Mouse (Mus musculus): Measurements from ENCODE around the gene Map3k7cl.
A peak's percentile ranks its signal among the peaks of the same experiment; 100 is the strongest.

Map3k7cl gene

DNA sequence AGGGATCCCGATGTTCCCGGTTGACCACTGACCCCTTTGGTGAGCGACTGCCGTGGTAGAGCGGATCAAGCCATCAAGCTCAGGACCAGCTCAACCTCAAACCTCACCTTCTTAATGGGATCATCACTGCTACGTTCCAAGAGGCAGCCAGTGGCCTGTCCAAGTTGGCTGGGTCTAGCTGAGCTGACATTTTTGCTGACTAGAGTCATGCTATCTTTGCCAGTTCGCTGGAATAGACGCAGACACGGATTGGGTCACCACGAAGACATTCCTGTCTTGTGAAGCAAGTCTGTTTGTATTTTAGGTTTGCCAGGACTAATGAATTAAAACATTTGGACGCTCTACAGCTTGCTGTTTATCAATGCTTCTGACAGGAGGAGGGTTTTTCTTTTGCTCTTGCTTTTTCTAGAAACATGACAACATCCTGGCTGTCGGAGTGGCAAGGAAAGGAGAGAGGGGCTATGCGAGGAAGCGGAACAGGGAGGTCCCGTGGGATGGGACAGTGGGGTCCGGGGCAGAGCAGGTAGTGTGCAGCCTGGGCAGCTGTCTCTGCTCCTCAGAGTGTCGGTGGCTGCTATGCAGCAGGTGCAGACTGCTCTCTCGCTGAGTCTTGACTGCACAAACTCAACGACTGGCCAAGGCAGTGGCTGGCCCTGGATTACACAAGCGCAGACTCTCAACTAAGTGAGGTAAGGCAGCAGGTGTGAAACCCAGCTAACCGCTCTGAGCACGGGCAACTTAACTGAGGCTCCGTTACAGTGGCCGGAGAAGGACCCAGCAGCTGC, at the start of gene Map3k7cl:
Map3k7cl (plus strand) TSS at position 424 of the 785 bp plus-strand sequence.
- peak; percentile 34 for DNase-seq (ENCODE audit: low read depth, low spot score)

DNA sequence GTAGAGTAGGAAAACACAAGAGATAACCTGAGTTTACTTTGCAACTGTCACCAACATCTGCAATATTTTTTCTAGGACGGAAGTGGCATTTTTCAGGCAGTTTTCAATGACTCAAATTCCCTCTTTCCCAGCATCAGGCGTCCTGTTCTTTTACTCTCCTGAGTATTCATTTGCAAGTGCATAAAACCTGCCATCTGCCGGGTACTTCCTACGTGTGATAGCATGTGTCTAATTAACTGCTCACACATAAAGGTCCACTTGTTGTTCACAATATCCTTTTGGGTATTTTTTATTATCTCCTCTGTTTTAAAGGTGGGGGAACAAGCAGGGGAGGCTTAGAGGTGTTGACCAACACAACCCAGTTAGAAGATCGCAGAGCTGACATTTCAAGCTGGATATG, 41.4 kb upstream of the Map3k7cl start:
- no peak for DNase-seq (ENCODE audit: low read depth, low spot score)

DNA sequence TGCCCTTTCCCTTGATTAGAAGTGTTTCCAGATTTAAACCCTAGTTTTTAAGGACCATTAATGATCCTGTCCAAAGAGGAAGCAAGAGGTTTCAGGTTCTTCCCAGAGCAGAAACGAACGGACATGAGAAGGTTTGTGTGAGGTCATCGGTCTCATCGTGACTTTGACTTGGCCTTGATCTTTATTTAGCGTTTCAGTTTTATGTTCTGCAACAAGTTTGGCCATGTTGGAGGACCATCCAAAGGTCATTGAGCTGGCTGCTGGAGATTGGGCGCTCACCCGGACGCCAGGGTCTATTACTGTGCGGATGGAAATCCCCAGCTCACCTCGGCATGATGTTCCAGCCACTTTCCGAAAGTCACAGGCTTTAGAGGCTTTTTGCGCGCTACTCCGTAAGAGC, 40.8 kb upstream of the Map3k7cl start:
- DNase-seq (ENCODE audit: low read depth, low spot score), result no peak

DNA sequence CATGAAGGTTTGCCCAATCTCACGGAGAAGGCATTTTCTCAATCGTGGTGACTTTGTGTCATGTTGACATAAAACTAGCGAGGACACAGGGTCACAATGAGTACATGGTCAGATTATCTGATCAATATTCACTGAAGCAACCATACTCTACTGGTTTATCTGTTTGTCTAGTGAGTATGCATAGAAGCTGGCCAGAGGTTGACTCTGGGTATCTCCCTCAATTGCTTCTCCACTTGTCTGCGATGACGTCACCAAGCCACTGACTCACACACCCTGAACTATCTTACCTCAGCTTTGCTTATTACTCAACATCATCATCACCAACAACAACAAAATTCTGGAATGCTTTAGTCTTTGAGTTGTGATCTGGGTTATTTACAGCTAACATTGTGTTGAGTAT, 28.9 kb upstream of the Map3k7cl start:
- DNase-seq (ENCODE audit: low read depth, low spot score), result no peak

DNA sequence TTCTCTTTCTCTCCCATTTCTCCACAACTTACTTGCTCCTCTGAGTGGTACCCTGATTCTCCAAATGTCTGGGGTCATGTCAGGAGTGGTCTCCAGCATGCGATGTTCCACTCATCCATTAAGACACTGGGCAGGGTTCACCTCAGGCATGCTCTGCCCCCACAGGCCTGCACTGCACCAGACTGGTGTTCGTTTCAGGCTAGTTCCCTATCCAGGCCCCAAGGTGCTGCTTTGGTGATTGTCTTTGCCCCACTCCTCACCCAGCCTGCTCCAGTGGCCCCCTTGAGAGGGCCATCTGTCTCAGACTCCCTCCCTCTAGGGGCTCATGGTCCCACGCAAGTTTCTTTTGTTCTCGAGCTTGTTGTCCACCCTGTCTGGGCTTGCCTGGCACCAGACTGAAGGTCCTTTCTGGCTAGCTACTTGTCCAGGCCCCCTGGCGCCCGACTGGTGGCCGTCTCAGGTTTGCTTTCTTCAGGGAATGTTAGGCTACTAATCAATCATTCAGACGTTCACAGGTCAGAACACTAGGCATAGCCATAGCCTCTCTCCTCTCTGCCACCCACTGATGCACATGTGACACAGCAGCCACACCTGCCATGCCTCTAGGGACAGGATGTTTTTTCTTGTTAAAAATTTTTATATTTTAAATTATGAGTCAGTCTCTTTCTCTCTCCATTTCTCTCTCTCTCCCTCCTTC, 25.4 kb upstream of the Map3k7cl start:
- no peak for DNase-seq (ENCODE audit: low read depth, low spot score)

DNA sequence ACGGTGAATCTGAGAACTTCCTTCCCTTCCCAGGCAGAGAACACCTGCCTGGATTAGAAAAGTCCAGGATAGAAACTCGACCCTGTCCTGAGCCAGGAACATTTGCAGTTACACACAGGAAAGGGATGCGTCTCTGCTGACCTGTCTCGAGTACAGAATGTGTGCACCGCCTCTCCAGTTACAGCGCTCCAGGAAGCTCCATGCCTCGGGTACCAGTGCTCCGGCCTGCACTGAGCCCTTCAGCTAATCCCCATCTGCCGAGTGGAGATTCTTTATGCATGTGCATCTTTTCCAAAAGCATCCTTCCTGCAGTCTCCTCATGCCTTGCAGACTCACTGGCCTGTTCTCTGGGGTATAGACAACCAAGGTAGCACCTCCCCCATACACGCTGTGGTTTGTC, 24.4 kb upstream of the Map3k7cl start:
- no peak for DNase-seq (ENCODE audit: low read depth, low spot score)

DNA sequence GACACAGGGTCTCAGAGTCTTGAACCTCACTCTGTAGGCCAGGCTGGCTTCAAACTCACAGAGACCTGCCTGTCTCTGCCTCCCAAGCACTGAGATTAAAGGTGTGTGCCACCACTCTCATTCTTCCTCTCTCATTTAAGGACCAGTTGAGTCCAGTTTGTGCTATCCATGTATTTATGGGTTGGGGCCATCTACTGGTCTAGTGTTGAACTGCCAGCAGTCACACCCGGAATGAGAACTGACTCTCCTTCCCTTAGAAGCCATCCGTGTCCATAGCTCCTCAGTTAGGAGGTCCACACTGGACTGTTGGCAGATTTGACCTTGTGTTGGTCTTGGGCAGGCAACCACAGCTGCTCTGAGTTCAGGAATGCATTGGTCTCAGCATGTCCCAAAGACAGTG, 4.8 kb upstream of the Map3k7cl start:
- no peak for DNase-seq (ENCODE audit: low read depth, low spot score)

DNA sequence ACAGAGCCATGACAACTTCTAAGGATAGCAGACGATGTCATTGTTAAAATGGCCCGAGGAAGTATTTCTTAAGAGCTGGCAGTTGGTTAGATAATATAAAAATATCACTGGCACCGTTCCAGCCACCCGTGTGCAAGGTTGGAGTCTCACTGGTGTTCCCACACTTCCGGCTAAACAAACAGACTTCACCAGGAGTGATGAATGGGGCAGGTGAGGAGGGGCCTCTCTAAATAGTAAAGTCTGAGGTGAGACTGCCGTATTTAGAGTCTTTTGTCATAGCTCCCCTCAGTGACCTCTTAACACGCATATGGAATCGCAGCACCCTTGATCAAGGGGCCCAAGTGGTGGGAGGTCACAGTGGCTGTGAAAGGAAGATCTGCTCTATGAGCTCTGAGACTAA, 3.2 kb downstream of the Map3k7cl start:
- no peak for DNase-seq (ENCODE audit: low read depth, low spot score)

DNA sequence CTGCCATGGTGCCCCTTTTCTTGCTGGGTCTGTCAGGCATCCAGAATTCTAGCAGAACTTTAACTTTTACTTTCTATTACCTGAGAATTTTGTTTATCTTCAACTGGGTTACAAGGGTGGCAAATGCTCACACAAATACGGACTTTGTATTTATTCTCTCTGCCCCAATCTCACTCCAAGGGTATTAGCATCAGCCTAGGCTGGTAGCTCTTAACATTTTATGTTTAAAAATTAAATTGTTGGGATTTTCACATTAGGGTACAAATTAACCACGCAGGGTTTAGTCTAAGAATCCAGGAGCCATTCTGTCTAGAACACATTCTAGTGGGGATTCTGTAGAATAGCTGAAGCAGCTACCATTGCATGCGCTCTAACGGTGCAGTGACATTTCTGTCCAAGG, 8.4 kb downstream of the Map3k7cl start:
- no peak for DNase-seq (ENCODE audit: low read depth, low spot score)

DNA sequence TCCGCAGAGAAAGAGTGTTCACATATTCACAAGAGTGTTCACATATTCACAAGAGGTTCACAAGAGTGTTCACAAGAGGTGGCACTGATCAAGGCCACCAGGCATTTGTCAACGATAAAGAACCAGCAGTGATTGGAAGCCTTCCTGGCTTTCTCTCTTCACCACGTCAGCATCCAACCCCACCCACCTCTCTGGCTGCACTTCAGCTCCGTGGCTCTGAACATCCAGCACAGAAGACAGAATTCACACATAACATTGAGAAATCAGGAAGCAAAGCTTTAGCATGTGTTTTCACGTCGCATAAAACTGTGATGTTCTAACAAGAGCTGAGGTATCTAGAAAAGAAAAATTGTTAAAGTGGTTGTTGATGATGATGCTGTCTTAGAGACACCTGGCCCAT, 10.4 kb downstream of the Map3k7cl start:
- DNase-seq (ENCODE audit: low read depth, low spot score), result no peak

DNA sequence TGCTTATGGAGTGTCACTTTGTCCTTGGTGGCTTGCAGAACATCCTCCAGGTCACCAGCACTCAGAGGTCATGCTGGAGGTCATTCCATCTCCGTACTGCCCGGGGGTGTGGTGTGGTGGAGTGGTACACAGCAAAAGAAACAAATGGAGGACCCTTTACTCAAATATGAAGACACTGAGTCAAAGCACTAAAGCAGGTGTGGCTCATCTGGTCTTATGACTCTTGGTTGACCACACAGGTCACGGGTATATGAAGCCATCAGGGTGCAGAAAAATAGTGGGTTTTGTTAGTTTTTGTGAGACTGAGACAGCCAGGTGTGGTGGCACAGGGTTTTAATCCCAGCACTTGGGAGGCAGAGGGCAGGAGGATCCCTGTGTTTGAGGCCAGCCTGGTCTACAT, 11.4 kb downstream of the Map3k7cl start:
- no peak for DNase-seq (ENCODE audit: low read depth, low spot score)

DNA sequence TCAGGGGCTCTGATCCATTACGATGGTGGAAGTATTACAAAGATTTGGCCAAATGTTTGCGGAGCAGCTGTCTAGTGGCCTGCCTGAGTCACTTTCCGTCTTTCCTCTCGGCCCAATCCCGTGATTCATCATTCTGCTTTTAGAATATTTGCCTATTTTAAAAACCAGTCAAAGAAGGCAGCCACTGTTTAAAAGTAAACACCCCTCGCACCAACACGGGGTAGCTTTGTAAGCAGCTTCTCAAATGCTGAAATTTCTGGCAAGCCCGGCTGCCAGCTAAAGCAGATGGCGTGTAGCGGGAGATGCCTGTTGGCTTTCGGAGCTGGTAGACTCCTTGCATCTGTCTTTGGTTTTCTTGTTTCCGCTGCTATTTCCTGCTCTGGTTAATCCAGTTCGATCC, 14.4 kb downstream of the Map3k7cl start:
- DNase-seq (ENCODE audit: low read depth, low spot score), result no peak

DNA sequence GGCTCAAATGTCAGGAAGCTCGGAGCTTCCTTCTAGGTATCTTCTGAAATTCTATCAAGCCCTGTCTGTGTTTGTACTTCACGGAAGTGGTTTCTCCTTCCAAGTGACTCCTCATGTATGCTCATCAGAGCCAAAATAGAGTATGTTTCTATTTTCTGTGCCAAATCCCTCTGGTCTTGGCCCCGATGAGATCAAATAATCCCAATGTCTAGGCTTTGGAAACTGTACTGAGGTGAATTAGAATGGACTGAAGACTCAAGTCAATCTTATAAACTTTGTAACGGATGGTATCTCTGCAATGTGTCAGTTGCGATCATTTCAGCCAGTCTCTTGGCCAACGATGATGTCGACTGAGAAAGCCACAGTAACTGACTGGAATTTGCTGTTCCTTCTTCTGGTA, 15.1 kb downstream of the Map3k7cl start:
- DNase-seq (ENCODE audit: low read depth, low spot score), result no peak

DNA sequence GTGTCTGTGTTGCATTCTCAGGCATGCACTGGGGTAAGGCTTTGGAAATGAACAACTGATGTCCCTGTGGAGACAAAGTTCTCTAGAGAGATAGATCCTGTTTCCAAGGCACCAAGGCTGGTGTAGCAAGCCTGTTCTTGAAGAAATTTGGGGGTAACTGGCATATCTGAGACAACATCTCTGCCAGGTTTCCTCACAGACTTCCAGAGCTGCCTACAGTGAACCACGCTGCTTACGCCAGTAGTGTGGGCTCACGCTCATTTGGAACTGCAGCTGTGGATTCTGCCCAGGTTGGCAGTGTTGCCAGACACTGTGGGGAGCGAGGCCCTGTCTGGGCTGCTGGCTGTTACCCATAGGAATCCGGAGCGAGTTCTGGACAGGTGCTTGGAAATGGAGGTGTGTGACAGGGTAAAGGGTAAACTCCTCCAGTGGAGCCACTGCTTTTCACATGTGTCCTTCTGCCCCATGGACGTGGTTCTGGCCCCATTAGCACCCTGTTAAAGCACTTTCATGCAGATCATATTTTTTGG, 16.5 kb downstream of the Map3k7cl start:
- DNase-seq (ENCODE audit: low read depth, low spot score), result no peak

DNA sequence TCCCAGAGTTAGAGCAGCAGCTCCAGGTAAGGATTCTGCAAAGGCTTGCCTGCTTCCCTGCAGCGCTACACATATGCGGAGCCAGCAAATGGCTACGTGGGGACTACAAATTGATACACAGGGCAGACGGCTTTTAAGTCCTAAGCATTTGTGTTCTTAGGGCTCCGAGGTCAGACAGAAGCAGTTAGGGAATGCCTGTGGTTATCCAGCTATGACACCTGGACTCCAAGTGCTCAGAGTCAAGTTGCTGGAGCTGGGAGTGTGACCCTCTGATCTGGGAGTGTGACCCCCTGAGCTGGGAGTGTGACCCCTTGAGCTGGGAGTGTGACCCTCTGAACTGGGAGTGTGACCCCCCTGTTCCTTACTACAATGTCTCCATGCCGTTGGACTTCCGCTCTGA, 17.2 kb downstream of the Map3k7cl start:
- DNase-seq (ENCODE audit: low read depth, low spot score), result no peak

DNA sequence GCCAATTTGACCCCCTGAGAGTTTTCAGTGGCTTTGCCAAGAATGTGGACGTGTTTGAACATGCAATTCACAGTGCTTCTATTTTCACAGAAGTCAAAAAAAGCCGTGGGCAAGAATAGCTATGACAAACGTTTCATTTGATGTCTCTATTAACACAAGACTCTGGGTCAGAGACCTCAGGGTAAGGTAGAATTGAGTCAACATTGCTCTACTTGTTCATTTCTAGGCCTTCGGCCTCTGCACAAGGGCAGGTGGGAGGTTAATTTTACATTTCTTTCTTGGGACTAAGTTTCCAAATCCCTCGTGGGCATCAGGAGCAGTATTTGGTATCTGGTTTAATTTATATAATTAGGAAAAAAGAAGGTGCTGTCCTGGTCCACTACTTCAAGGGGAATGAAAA, 20.3 kb downstream of the Map3k7cl start:
- DNase-seq (ENCODE audit: low read depth, low spot score), result no peak

DNA sequence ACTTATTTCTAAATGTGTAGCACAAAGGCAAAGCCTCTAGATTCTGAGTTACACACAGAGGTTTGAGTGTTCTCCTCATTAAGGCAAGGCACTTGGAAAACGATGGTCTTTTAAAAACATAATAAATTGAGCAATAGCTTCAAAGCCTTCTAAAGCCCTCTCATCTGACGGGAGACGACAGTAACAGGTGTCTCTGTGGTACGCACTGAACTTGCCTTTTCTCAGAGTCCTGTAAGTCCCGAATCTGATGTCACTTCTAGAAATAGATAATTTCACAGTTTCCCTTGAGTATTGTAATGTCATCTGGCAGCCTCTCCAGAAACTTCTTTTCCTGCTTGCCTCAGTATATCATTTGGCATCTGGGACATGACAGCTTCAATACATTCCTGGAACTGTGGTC, 21.0 kb downstream of the Map3k7cl start:
- no peak for DNase-seq (ENCODE audit: low read depth, low spot score)

DNA sequence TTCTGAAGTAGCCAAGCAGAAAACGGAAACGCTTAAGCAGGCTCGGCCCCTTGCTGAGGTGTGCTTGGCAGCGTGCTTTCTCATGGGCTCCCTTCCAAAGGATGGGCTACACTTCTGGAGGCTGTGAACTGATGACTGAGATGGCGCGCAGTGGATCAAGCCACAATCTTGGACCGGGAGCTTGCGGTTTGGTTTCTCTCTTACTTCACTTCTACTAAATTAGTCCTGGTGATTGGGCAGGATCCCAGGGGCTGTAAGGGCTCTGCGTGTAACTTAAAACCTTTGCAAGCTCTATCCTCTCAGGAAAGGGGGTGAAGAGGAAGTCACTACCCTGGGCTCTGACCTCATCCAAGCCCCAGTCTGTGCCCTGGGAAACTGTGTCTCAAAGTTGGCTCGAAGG, 22.5 kb downstream of the Map3k7cl start:
- DNase-seq (ENCODE audit: low read depth, low spot score), result no peak

DNA sequence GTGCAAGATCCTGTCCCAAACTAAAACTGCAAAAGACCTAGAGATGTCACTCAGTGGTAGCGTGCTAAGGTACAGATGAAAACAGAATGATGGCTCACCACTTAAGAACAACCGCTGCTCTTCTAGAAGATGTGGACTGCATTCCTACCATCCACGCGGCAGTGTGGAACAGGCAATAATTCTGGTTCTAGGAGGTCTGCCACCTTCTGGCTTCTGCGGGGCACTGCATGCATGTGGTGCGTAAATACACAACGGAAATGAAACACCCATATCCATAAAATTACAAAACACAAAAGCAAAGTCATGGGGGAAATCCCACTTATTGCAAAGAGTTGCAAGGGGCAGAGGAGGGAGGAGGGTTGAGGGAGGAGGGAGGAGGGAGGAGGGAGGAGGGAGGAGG, 25.8 kb downstream of the Map3k7cl start:
- DNase-seq (ENCODE audit: low read depth, low spot score), result no peak

DNA sequence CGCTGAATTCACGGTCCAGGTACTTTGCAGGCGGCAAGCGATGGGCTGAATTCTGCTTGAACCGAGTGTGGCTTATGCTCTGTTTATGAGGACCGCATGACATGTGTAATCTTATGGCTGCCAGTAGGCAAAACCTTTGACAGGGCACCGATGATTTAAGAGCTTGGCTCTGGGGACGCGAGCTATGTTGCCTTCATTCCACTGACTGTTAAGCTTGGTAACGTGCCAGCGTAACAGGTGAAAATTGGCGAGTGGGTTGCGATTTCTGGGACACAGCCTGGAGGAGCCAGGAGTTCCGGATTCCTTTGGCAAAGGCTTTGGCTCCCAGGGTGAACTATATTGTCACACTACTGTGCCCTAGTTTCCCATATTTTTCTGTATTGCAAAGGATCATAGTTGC, 26.3 kb downstream of the Map3k7cl start:
- no peak for DNase-seq (ENCODE audit: low read depth, low spot score)

DNA sequence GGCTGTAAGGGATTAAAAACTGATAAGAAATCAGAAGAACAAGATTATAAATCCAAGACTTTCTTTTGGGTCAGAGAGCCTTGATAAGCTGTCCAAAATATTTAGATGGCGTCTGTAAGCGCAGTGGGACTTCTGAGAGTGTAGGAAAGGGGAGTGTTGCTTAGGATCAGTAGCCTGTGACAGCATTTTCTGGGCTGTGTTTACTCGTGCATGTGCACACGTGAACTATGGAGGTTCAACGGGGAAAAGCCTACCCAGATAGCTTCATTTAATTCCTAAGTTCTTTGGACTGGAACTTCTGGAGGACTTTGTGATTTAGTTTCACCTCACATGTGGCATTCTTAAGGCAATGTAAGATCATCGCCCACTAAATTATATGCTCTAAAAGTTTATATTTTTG, 29.6 kb downstream of the Map3k7cl start:
- no peak for DNase-seq (ENCODE audit: low read depth, low spot score)

DNA sequence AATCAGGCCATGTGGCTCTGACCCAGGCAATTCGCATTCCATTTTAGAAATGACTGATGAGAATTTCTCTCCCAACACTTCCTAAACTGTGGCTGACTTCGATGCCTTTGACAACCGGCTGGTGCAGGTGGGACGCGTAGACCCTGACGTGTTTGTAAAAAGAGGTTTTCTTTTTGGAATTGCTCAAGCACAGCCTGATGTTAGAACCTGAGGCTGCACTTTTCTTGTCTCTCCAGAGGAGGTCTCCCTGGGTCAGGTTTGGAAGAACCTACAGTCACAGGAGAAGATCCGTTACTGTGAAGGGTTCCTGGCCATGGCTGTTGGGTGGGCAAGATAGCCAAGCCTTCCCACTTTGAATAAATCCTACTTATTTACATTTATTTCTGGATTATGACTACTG, 31.5 kb downstream of the Map3k7cl start:
- no peak for DNase-seq (ENCODE audit: low read depth, low spot score)

Data from mesoderm, embryonic 11.5 days (tissue).